ENCODE assay signal across 12 mouse cellular contexts in genomic region chr8:120315644-120316043, GRCm38 (mm10).
DNase-seq lines count a peak whose midpoint lies in the region; ATAC-seq and TF ChIP-seq lines count a peak whose summit lies in the region.
"Had no signal": no experiment of that assay in that cellular context is flagged by ENCODE, and none has a peak within 500 bp of the region (broad histone marks: within the 10 kb centered on the region; RNA-seq: fewer than 3 reads in every experiment).

No protein-coding gene starts in this region.

- no peaks in the 10 kb centered on the region for H3K27me3 ChIP-seq in cerebellum, adult 2 months (ENCODE audit: control insufficient read depth, insufficient read depth, low read length)
- no peaks in the 10 kb centered on the region for H3K27me3 ChIP-seq in midbrain, embryonic 11.5 days (ENCODE audit: control insufficient read depth, insufficient read depth, low read length)

- WGBS in cerebellum, adult 2 months: 94% methylated on average over 4 of the region's 4 CpGs
- 88% methylated on average over 4 of the region's 4 CpGs for WGBS in midbrain, embryonic 11.5 days

- H3K4me3 ChIP-seq in cerebellum, adult 2 months (replicated peaks; ENCODE audit: insufficient read depth, low read depth, low read length): no peak overlapping the region
- H3K4me3 ChIP-seq in midbrain, embryonic 11.5 days (ENCODE audit: low read depth, low read length): no peak overlapping the region
- H3K4me3 ChIP-seq: heart, embryonic 15.5 days; myocyte had no signal

- H3K4me1 ChIP-seq in cerebellum, adult 2 months (ENCODE audit: control insufficient read depth, insufficient read depth, low read length): peaks cover 4% of the 10 kb centered on the region; the same call in 1 of the 2 replicates
- peaks cover 12% of the 10 kb centered on the region for H3K4me1 ChIP-seq in midbrain, embryonic 11.5 days (ENCODE audit: control insufficient read depth, insufficient read depth, low read length)

- no peak for DNase-seq in cerebellum, adult 2 months
- no peak for DNase-seq in cerebellum, postnatal 14 days
- DNase-seq in lung, postnatal 36 days: peak; percentile 60
- DNase-seq in lung, postnatal 25 days (ENCODE audit: low spot score): no peak
- peak; percentile 55 for DNase-seq in thymus, postnatal 25 days
- DNase-seq in urinary bladder, postnatal 10 days (ENCODE audit: low spot score): no peak
- DNase-seq in midbrain, embryonic 11.5 days (ENCODE audit: low spot score, missing footprints): no peak
- DNase-seq: cerebellum, adult 11-12 months; kidney, adult 11 months had no signal

- no peak overlapping the region for H3K27ac ChIP-seq in cerebellum, adult 2 months (ENCODE audit: insufficient read depth, low read length)
- no peak overlapping the region for H3K27ac ChIP-seq in midbrain, embryonic 11.5 days (ENCODE audit: low read depth, low read length)
- H3K27ac ChIP-seq: heart, embryonic 15.5 days had no signal

- H3K4me2 ChIP-seq in midbrain, embryonic 11.5 days: no peak overlapping the region
- H3K4me2 ChIP-seq: heart, embryonic 15.5 days had no signal

- peak; percentile 50; the same call in 1 of the 2 replicates for TF ChIP-seq CTCF in cerebellum, adult 2 months (IDR thresholded peaks at IDR 0.05; ENCODE audit: borderline replicate concordance, insufficient read depth, low read depth, low read length)

- H3K9me3 ChIP-seq in midbrain, embryonic 11.5 days (ENCODE audit: control insufficient read depth, low read length): no peaks in the 10 kb centered on the region
- H3K9me3 ChIP-seq: heart, embryonic 15.5 days had no signal

- ATAC-seq in erythroblast, adult 5-6 weeks (replicated peaks; ENCODE audit: low FRiP score, poor library complexity, severe bottlenecking): 0 out of 2 replicates have a peak, but pooled peaks have one; percentile 24
- no peak for ATAC-seq in midbrain, embryonic 11.5 days (ENCODE audit: low FRiP score)

- no peak for TF ChIP-seq POLR2A in cerebellum, adult 2 months (IDR thresholded peaks at IDR 0.05; ENCODE audit: borderline replicate concordance, insufficient read depth, low read length)

- no peak overlapping the region for H3K9ac ChIP-seq in midbrain, embryonic 11.5 days (ENCODE audit: low read length)
- H3K9ac ChIP-seq: heart, embryonic 15.5 days had no signal

- H3K36me3 ChIP-seq in midbrain, embryonic 11.5 days (ENCODE audit: control insufficient read depth, insufficient read depth, low read length): no peaks in the 10 kb centered on the region
- H3K36me3 ChIP-seq: heart, embryonic 15.5 days had no signal

Comparison
In these comparisons a context has a peak if more than half of its experiments do, and no peak if none do; other contexts are left out.
1. DNase-seq: peak in lung, postnatal 36 days (single experiment) and thymus, postnatal 25 days (single experiment); none in cerebellum, adult 2 months (0 of 2), cerebellum, postnatal 14 days (0 of 2), lung, postnatal 25 days (single experiment), urinary bladder, postnatal 10 days (single experiment) and midbrain, embryonic 11.5 days (single experiment).